Mouse (Mus musculus) naive thymus-derived CD4-positive, alpha-beta T cell, adult 2 months (primary cell): ENCODE measurements at regions not wholly inside any gene's neighbourhood (a gene's known extent, or its start where the extent isn't known, plus 50 kb on each side); places are given as distances from the start of the nearest gene placed in this dataset.
A peak's percentile ranks its signal among the peaks of the same experiment; 100 is the strongest.

Experiments used
- DNase-seq: peaks from one replicate; pipeline ENCODE4 v3.0.0-alpha.2; 2011; ENCODE audit warnings: low read depth

DNA sequence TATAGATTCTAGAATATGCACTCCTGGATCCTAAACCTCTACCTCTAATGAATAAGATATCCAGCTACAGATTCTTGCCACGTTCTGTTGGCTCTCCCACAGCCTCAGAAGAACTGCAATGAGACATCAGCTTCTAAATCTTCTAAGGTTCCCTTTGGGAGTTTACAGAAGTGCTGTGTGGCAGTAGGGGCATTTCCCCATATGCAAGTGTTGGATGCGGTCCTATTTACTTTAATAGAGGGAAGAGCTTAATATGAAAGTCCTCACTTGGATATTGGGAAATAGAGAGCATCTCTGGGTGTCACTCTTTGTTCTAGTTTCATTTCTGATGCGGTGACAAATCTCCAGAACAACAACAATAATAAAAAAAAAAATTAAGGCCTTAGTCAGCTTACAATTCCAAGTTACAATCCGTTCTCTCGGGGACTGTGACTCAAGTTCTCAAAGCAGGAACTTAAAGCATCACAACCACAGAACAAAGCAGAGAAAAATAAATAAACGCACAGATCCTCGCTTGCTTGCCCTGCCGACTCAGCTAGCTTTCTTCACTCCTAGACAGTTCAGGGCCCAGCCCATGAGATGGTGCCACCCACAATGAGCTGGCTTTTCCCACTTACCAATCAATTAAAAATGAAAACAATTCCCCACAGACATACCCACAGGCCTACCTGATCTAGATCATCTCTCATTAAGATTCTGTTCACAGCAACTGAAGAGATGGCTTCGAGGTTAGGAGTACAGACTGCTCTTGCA, 204.4 kb upstream of the Cited2 start:
- no peak for DNase-seq

DNA sequence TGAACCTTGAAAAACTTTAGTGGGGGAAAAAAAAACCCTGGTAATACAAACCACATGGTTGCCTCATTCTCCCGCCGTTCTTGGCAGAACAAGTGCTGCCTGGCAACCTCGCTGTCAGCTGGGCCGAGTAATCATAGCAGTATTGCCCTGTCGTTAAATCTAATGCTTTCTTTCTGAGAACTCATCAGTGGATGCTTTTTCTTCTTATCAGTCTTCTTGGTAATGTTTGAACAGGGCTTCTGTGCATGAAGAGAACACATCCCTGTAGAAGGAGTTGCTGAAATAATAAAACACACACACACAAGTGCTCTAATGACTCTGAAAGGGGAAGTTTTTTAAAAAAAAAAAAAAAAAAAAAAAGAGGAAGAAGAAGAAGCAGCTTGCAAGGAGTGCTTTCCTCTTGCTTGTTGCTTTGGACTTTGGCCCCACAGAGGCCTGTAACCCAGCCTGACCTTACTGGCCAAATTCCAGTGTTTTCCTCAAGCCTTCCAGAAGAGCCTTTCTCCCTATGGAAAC, 200.9 kb upstream of the Cited2 start:
- DNase-seq = no peak

DNA sequence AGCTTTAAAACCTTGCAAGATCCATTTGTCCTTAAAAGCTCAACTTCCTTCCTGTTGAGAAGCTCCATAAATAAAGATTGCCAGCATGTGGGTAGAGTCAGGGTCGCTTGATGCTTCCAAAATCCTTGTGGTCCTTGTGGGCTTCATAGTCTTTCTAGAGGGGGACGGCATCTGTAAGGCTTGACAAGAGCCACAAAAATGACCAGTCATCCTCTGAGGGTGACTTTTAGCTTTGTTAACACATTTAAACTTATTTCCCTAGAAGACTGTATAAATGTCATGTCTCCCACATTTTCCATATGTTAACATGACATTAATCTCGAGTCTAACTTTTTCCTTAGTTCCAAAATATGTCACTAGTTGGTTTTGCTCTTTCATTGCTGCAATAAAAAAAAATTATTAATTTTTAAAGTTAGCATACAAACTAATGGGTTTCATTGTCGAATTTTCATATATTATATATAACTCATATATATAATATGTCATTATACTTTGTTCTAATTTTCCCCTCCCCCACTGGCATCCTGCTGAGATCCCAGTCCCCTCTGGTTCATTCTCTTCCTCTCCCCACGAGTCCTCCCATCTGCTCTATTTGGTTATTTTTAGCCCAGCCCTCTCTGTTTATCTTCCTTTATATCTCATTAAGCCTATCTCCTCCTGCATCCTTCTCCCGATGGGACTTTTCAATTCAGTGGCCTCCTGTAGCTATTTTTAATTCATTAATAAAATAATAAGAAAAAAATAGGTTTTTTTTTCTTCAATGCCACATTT, 199.3 kb upstream of the Cited2 start:
- DNase-seq = no peak

DNA sequence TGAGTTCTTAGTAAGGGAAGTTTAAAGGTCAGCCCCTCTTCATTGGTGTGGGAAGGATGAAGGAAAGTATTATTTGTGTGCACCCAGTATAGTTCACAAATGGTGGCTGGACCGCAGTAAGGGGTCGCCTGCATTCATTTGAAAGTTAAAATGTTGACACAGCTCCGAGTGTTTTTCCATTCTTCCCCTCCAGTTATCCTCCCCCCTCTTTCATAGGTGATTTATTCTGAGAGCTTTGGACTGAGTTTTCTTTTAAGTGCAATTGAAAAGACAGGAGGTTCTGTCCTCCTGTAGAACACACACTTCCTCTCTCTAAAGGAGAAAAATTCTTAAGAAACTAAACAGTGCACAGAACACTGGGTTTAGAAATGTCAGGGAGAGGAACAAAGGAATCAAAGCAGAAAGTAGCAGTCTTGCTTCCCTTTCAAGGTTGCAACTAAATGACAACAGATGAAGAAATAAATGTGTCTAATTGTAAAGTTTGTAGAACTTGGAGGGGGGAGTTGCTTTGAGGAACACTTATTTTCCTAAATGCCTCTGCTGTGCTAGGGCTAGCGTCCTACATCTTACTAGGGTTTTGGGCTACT, 195.8 kb upstream of the Cited2 start:
- no peak for DNase-seq

DNA sequence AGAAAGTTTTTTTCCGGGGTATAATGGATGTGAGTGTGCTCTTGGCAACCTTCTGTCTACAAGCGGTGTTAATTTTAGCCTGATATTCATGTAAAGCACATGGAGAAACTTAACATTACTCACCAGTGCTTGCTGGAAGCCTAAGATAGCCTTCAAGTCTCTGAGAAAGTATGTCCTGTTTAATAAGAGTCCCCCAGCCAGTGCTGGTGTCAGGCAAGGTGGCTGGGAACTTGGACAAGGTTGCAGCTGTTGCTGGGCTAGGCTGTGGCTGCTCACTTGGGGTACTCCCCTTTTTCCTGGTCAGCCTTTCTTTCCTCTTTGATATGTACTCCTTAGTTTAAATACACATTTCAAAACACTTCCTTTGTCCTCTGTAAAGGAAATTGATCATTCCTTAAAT, 194.9 kb upstream of the Cited2 start:
- DNase-seq = no peak

DNA sequence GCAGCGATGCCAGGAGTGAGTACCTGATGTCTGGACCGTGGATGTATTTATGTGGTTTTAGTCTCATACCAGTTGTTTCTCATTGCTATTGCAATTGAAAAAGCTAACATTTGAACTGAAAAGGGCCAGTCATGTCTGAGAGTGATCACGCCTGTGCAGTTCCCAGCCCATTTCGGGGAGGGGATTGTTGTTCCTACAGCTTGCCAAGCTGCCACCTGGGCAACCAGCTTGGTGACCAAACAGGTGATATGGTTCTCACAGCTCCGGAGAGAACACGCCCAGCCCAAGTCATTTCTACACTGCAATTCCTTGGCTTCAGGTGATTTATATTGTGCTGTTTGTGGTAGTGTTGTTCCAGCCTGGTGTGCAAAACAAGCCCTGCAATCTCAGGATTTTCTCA, 194.2 kb upstream of the Cited2 start:
- DNase-seq = no peak

DNA sequence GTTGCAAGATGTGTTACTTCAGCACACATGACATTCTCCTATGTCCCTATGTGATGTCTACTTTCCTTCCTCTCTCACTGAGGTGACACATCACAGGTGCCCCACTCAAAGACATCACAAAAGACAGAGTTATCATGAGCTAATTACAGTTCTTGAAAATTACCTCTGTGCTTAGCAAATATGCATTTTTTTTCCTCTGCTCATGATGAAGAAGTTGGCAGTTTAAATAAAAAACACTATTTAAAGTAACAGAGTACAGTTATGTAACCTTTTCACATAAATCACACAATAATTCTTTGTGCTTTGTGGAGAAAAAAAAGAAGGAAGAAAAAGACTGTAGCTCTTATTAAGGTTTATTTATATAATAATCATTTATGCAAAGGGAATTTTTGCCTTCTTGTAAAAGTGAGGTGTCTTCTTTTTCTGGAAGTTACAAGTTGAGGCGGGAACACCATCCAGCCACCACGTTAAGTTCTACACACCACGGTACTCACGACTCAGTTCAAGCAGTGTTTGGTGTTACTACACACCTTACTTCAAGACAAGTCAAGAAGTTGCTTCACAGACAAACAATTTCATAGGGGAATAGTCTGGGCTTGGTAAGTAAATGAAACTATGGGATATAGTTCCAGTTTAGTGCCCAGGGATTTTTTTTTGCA, 193.0 kb upstream of the Cited2 start:
- DNase-seq = no peak

DNA sequence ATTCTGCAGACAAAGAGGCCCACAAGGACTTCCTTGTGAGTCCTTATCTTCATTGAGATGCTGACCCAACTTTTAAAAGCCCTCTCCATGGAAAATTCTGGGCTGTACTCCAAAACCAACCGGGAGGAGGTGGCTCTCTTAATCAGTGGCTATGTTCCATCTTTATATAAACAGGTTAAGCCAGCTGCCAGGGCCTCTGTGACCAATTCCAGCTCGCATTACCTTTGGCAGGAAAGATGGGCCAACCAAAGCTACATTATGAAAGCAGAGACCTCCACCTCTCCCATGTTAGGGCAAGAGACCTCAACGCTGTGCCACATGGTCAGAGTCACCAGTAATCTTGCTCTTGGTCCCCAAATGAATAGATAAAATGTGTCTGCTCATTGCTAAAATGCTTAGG, 192.0 kb upstream of the Cited2 start:
- no peak for DNase-seq

DNA sequence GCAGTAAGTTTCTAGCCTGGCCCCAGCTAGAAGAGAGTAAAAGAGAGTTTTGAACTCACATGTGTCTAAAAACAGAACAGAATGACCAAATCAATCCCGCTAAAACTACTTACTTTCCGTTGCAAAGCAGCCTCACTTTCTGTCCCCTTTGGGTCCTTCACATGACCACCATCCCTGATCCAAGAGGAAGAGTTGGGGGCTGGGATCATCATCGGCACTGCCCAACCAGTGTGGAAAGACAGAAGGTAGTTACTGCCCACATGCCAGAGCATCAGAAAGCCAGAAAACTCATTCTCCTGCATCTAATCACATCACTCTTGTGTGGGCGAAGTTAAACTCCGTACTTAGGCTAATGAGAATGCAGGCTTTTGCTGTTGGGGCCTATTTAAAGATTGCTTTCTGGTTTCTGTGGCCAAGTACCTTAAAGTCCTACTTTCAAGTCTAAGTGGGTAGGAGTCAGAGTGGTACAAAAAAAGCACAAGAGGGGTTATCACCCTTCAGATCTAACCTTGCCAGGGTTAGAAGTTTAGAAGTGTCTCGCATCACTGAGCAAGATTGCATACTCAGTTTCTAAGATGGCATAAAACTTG, 184.0 kb upstream of the Cited2 start:
- DNase-seq = no peak

DNA sequence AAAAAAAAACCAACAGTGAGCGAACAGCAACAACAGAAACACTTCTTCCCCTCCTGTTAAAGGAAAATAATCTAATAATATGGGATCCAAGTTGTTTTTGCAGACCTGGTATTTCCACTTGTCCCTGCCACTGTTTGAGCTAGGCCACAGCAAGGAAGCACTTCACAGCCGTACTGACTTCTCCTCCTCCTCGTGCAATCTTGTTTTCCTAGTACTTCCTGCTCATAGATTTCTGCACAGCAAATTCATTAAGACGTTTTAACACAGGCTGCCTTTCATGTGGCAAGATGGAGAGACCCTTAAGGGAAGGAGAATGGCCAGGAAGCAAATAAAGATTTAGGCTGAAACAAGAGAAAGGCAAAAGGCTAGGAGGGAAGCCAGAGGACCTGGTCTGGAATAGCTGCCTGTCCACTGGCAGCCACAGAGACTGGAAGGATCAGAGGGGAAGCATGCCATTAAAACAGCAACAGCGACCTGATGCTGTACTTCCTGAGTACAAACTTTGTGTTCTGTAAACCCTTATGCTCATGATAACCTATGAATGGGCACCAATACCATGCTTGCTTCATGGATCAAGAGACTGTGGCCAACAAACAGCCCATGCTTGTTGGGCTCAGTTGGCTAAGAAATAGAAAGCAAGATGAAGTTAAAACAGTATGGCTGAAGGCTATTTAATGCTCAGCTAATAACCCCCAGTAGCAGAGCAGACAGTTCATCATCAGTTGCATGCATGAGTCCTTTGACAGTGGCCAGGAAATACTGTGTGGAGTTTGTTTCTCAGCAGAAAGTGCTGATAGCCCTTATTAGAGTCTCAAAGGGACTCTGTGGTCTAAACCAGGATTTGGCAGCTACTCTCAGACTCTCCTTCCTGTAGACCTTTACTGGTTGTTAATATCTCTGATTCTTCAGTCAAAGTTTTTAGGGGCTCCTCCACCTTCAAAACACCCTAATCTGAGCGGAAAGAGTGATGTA, 182.3 kb upstream of the Cited2 start:
- no peak for DNase-seq

DNA sequence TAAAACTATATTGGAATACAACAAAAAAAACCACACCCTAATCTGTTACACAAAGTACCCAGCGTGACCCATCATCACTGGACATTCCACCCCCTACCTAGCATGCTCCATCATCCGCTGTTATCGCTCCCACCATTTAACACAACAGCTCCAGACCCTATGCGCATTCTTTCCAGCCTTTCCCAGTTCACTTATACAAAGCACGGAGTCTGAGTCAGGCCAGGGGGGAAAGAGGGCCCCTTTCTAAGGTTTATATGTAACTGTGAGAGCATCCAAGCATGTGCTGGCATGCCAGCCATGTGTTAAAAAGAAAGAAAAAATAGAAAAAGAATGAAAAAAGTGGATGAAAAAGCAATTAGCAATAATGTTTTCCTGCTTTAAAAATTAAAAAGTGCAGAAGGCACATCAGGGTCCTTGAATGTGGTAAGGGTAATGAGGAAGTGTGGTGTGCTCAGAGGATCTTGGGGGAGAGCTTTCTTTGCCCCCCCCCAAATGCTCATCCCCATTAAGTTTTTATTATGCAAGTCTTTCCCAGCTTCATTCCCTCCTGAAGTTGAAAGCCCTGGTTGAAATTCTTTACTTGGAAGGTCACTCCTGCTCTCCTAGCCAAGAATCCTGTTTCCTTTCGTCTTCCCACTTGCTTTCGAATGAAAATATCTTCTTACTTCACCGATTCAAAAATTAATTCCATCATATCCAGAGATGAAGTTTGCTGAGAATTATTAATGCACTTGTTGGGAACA, 180.7 kb upstream of the Cited2 start:
- no peak for DNase-seq

DNA sequence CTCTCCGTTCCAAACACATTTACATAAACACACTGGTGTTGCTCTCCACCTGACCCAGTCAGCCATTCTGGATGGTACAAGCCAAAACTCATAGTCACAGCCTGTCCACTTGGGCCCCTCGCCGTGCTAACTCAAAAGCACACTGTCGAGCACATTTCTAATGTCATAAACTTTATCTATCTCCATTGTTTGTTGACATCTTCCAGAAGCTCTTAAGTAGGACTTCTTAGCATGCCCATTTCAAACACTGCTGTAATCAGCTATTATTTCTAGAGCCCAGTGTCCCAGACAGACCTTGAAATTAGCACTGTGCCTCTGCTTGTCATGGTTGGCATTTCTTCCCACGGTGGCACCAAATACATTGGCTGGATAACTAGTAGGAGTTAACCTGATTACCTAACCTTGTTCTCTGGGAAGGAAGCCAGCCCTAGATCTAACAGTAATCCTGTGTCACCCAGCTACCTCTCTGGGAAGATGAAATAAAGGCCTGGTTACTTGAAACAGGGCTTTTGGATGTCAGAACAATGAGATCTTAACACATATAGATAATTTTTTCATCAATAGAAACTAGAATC, 180.1 kb upstream of the Cited2 start:
- DNase-seq = no peak

DNA sequence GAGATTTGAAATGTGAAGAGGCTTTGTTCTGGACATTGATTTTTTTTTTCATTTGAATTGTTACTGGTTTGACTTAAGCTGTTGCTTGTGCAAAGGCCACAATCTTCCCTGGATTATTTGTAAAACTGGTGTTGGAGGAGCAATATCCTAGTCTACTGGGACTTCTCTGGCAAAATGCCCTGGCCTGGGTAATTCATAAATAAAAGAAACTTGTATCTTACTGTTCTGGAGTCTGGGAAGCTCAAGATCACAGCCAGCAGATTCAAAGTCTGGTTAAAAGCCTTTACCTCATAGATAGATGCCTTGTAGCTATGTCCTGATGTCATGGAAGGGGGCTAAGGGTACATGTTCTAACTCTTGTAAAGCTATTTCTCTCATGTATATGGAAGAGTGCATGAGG, 177.7 kb upstream of the Cited2 start:
- DNase-seq = no peak

DNA sequence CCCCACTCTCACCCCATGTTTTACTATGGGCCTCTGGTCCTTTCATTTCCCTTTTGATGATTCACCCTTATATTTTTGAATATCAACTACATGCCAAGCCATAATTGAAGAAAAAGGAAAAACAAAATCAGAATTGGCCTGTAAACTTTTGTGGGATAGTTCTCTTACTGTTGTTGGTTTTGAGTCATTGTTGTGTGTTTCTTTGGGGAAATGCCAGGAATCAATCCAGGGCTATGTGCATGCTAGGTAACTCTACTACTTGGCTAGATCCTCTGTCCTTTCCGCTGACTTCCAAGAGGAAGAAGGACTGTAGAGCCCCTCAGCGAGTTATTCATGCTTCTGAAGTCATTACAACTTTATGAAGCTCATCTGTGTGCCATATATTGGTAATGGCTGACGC, 175.0 kb upstream of the Cited2 start:
- DNase-seq = no peak

DNA sequence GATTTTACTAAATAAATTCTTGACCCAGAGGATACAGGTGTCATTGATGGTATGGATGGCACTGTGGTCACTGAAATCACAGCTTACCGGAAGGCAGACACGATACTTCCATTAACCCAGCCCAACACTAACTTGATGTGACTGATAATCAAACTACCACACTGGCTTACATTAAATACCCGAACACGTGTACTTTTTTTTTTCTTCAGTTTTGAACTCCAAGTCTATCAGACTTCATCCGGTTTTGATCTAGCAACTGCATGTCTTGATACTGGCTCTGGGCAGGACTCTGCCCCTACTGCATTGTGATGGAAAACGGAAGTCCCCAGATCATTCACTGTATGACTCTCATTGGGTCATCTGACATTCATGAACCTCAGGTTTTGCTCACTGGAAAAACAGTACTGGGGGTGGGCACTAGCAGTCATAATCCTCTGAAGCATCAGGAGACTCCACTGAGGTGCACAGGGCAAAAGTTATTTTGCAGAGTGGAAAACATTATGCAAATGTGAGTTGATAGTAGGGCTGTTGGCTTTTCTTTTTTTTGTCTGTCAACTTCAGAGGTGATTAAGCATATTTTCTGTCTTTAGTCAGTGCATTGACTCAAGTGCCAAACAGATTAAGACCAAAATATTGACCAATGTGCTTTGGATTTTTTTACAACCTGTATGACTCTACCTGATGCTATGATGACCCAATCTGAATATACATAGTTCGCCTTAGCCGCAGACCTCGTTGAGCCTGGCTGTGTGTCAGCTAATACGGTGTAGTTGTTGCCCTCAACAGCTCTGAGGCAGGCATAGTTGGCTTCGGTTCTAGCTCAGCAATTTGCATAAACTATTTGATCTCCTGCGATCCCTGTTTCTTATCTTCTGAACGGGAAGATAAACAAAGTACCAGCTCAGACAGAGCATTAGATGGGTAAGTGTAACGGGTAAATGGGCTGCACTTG, 174.1 kb upstream of the Cited2 start:
- DNase-seq = peak; percentile 18

DNA sequence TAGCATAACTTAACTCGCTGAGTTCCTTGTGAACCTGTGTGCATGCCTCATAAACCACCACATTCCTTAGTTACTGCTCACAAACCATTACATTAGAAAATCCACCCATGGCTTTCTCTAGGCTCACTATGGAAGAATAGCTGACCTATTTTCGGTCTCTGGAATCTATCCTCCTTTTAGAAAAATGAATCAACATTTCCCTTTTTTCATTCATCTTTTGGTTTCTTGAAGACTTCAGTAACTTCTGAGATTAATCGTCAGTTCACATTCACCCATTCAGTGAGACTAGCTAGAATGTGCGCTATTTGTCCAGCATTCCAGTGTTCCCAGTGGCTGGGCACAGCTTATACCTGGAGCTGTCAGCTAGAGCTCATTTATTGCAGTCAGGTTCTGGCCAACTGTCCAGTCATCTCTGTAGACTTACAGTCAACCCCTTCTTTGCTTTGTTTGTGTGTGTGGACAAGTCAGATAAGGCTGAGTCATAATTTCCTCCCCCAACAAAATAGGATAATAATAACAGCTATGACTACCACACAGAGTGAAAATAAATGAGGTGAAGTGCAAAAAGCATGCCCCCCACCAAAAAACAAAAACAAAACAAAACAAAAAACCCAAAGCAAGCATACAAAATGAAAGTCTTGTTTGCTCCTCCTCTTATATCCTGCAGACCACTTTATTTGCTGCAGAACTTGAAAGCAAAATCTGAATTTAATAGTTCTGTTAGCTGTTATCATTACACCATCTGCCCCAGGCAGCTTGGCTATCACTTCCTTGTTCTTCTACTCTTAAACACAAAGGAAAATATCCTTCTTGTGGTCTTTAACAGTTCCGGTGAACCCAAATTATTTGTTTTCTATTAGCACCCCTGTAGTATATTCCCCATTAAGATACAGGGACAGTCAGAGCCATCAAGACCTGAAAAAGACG, 173.0 kb upstream of the Cited2 start:
- DNase-seq = no peak

DNA sequence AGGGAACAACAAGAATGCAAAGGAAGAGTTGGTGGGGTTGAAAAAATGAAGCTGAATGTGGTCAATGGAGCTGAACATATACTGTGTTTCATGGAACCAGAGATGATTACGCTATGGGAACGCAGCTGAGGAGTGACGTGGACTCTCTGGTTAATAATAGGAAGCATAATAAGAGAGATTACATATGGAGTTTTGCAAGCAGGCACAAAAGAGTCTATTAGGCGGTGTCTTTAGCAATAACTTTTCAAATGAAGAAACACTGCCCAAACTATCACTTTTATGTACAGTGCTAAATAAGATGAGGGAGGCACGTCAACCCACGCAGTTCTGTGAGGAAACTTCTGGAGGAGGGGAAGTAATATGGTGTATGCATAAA, 172.4 kb upstream of the Cited2 start:
- DNase-seq = no peak

DNA sequence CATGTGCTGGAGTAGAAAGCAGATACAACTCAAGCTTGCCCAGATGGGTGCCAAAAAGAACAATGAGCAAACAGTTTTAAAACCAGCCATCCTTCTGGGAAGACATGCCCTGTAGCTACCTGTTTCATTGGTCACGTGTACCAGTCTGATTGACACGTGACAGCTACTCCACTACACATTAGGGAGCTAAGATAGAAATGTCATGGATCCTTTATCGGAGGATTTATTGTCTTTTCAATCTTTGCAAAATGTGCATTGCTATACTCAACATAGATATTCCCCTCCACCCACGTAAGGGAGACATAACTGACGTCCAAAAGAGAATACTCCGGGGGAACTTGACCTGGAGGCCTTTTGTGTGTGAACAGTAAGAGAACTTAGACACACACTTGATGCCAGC, 171.1 kb upstream of the Cited2 start:
- no peak for DNase-seq
